15 mouse cellular contexts compared by ENCODE assay signal in the genomic region with DNA sequence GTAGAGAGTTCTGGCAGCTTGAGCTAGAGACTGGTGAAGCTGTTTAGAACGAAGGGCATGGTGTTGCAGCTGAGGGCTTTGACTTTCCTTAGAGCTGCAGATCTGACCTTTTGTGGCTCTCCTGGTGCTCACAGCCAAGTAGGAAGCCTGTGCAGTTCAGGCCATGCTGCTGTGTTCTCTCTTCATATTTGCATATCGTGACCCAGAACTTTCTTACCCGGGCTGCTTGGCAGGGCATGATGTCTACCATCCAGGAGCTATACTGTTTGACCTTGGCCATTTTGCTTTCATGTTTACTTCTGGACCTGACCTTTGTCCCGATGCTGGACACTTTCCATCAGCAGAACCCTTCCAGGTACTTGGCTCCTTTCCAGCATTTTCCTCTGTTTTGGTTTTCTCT. TPM values are rescaled to one million over a fixed set of nuclear protein-coding genes. Genes with fewer than 3 reads are reported as not detected.
DNase-seq lines count a peak whose midpoint lies in the region; ATAC-seq and TF ChIP-seq lines count a peak whose summit lies in the region.
"Had no signal": no experiment of that assay in that cellular context is flagged by ENCODE, and none has a peak within 500 bp of the region (broad histone marks: within the 10 kb centered on the region; RNA-seq: fewer than 3 reads in every experiment).

No protein-coding gene starts in this region.

- H3K4me3 ChIP-seq in hindbrain, embryonic 12.5 days: peak overlapping the region; percentile 51; the same call in 1 of the 2 replicates
- H3K4me3 ChIP-seq in hindbrain, embryonic 10.5 days: no peak overlapping the region
- H3K4me3 ChIP-seq in midbrain, embryonic 12.5 days: no peak overlapping the region
- H3K4me3 ChIP-seq in midbrain, embryonic 10.5 days: no peak overlapping the region
- no peak overlapping the region for H3K4me3 ChIP-seq in kidney, postnatal 0 days (replicated peaks; ENCODE audit: low read depth, low read length)
- peak overlapping the region; percentile 55 for H3K4me3 ChIP-seq in neural tube, embryonic 15.5 days (replicated peaks)
- H3K4me3 ChIP-seq in limb, embryonic 10.5 days: no peak overlapping the region
- H3K4me3 ChIP-seq: embryonic facial prominence, embryonic 13.5 days; intestine, embryonic 15.5 days; limb, embryonic 12.5 days had no signal

- H3K9me3 ChIP-seq in hindbrain, embryonic 12.5 days (replicated peaks): no peaks in the 10 kb centered on the region
- H3K9me3 ChIP-seq in hindbrain, embryonic 10.5 days: no peaks in the 10 kb centered on the region
- H3K9me3 ChIP-seq in midbrain, embryonic 12.5 days: no peaks in the 10 kb centered on the region
- H3K9me3 ChIP-seq in midbrain, embryonic 10.5 days (replicated peaks): no peaks in the 10 kb centered on the region
- no peaks in the 10 kb centered on the region for H3K9me3 ChIP-seq in kidney, postnatal 0 days (replicated peaks; ENCODE audit: low read length)
- no peaks in the 10 kb centered on the region for H3K9me3 ChIP-seq in neural tube, embryonic 15.5 days (replicated peaks)
- no peaks in the 10 kb centered on the region for H3K9me3 ChIP-seq in limb, embryonic 10.5 days (replicated peaks)
- H3K9me3 ChIP-seq: embryonic facial prominence, embryonic 13.5 days; intestine, embryonic 15.5 days; limb, embryonic 12.5 days had no signal

- H3K9ac ChIP-seq in hindbrain, embryonic 12.5 days: no peak overlapping the region
- H3K9ac ChIP-seq in midbrain, embryonic 12.5 days (replicated peaks): no peak overlapping the region
- H3K9ac ChIP-seq in kidney, postnatal 0 days (ENCODE audit: low read depth, low read length): no peak overlapping the region
- peak overlapping the region; percentile 72; the same call in 1 of the 2 replicates for H3K9ac ChIP-seq in neural tube, embryonic 15.5 days (replicated peaks)
- H3K9ac ChIP-seq: embryonic facial prominence, embryonic 13.5 days; intestine, embryonic 15.5 days; limb, embryonic 12.5 days; liver, postnatal 0 days had no signal

- H3K4me1 ChIP-seq in hindbrain, embryonic 12.5 days: peaks cover 20% of the 10 kb centered on the region; the same call in 1 of the 2 replicates
- peaks cover 28% of the 10 kb centered on the region for H3K4me1 ChIP-seq in hindbrain, embryonic 10.5 days (replicated peaks)
- H3K4me1 ChIP-seq in midbrain, embryonic 12.5 days: peaks cover 15% of the 10 kb centered on the region
- peaks cover 31% of the 10 kb centered on the region for H3K4me1 ChIP-seq in midbrain, embryonic 10.5 days
- peaks cover 6% of the 10 kb centered on the region; the same call in 1 of the 2 replicates for H3K4me1 ChIP-seq in kidney, postnatal 0 days (replicated peaks; ENCODE audit: insufficient read depth, low read length)
- H3K4me1 ChIP-seq in neural tube, embryonic 15.5 days: peaks cover 41% of the 10 kb centered on the region
- peaks cover 16% of the 10 kb centered on the region for H3K4me1 ChIP-seq in limb, embryonic 10.5 days

- DNase-seq in hindbrain, embryonic 10.5 days (ENCODE audit: low spot score): no peak
- no peak for DNase-seq in midbrain, embryonic 10.5 days (ENCODE audit: low spot score)
- no peak for DNase-seq in kidney, postnatal 0 days (ENCODE audit: low spot score)
- DNase-seq in frontal cortex, postnatal 25 days (ENCODE audit: low spot score in 2 of 2): no peak
- DNase-seq in limb, embryonic 10.5 days (ENCODE audit: low spot score): no peak
- DNase-seq: adrenal gland, postnatal 10 days; layer of hippocampus, postnatal 36 days; liver, postnatal 0 days; lung, postnatal 36 days had no signal

- no peak overlapping the region for H3K27ac ChIP-seq in hindbrain, embryonic 12.5 days
- H3K27ac ChIP-seq in hindbrain, embryonic 10.5 days: no peak overlapping the region
- H3K27ac ChIP-seq in midbrain, embryonic 12.5 days (replicated peaks): no peak overlapping the region
- H3K27ac ChIP-seq in midbrain, embryonic 10.5 days (replicated peaks): no peak overlapping the region
- H3K27ac ChIP-seq in kidney, postnatal 0 days: peak overlapping the region; percentile 13; the same call in 1 of the 2 replicates
- H3K27ac ChIP-seq in neural tube, embryonic 15.5 days (replicated peaks): no peak overlapping the region
- no peak overlapping the region for H3K27ac ChIP-seq in limb, embryonic 10.5 days
- H3K27ac ChIP-seq: embryonic facial prominence, embryonic 13.5 days; intestine, embryonic 15.5 days; limb, embryonic 12.5 days had no signal

- H3K4me2 ChIP-seq in hindbrain, embryonic 12.5 days (replicated peaks): peak overlapping the region; percentile 82; the same call in 1 of the 2 replicates
- peak overlapping the region; percentile 83 for H3K4me2 ChIP-seq in midbrain, embryonic 12.5 days (replicated peaks)
- H3K4me2 ChIP-seq in kidney, postnatal 0 days (ENCODE audit: low read length): no peak overlapping the region
- H3K4me2 ChIP-seq in neural tube, embryonic 15.5 days: peak overlapping the region; percentile 94
- H3K4me2 ChIP-seq: intestine, embryonic 15.5 days; limb, embryonic 12.5 days had no signal

- TF ChIP-seq CTCF in kidney, postnatal 0 days (IDR thresholded peaks at IDR 0.05; ENCODE audit: low read depth): no peak

- no peak for ATAC-seq in hindbrain, embryonic 12.5 days (ENCODE audit: low FRiP score)
- no peak for ATAC-seq in midbrain, embryonic 12.5 days (ENCODE audit: low FRiP score, low read depth)
- no peak for ATAC-seq in kidney, postnatal 0 days (replicated peaks; ENCODE audit: low FRiP score, low read depth)
- no peak for ATAC-seq in neural tube, embryonic 15.5 days (ENCODE audit: low FRiP score)
- ATAC-seq: intestine, embryonic 15.5 days; liver, postnatal 0 days had no signal

- WGBS in hindbrain, embryonic 12.5 days: 93% methylated on average over 4 of the region's 4 CpGs
- WGBS in hindbrain, embryonic 10.5 days: 89% methylated on average over 4 of the region's 4 CpGs
- 88% methylated on average over 4 of the region's 4 CpGs for WGBS in midbrain, embryonic 12.5 days
- WGBS in midbrain, embryonic 10.5 days: 91% methylated on average over 4 of the region's 4 CpGs
- 75% methylated on average over 4 of the region's 4 CpGs for WGBS in kidney, postnatal 0 days
- WGBS in neural tube, embryonic 15.5 days: 91% methylated on average over 4 of the region's 4 CpGs
- WGBS in limb, embryonic 10.5 days: 89% methylated on average over 4 of the region's 4 CpGs

- no peaks in the 10 kb centered on the region for H3K36me3 ChIP-seq in hindbrain, embryonic 12.5 days
- peaks cover 26% of the 10 kb centered on the region for H3K36me3 ChIP-seq in hindbrain, embryonic 10.5 days
- 0 out of 2 replicates have a peak, but pooled peaks cover 3% of the 10 kb centered on the region for H3K36me3 ChIP-seq in midbrain, embryonic 12.5 days
- H3K36me3 ChIP-seq in midbrain, embryonic 10.5 days: peaks cover 11% of the 10 kb centered on the region
- H3K36me3 ChIP-seq in kidney, postnatal 0 days (ENCODE audit: insufficient read depth, low read length): no peaks in the 10 kb centered on the region
- H3K36me3 ChIP-seq in neural tube, embryonic 15.5 days: no peaks in the 10 kb centered on the region
- peaks cover 6% of the 10 kb centered on the region; the same call in 1 of the 2 replicates for H3K36me3 ChIP-seq in limb, embryonic 10.5 days
- H3K36me3 ChIP-seq: intestine, embryonic 15.5 days had no signal

- H3K27me3 ChIP-seq in hindbrain, embryonic 12.5 days: no peaks in the 10 kb centered on the region
- H3K27me3 ChIP-seq in hindbrain, embryonic 10.5 days (ENCODE audit: insufficient read depth, poor library complexity, severe bottlenecking): no peaks in the 10 kb centered on the region
- no peaks in the 10 kb centered on the region for H3K27me3 ChIP-seq in midbrain, embryonic 12.5 days
- 0 out of 2 replicates have a peak, but pooled peaks cover 10% of the 10 kb centered on the region for H3K27me3 ChIP-seq in midbrain, embryonic 10.5 days (ENCODE audit: low read depth, poor library complexity, severe bottlenecking)
- H3K27me3 ChIP-seq in kidney, postnatal 0 days (ENCODE audit: insufficient read depth, low read length): no peaks in the 10 kb centered on the region
- H3K27me3 ChIP-seq in neural tube, embryonic 15.5 days (replicated peaks): no peaks in the 10 kb centered on the region
- H3K27me3 ChIP-seq in limb, embryonic 10.5 days (ENCODE audit: low read depth, poor library complexity, severe bottlenecking): peaks cover 11% of the 10 kb centered on the region; the same call in 1 of the 2 replicates
- H3K27me3 ChIP-seq: embryonic facial prominence, embryonic 13.5 days; intestine, embryonic 15.5 days had no signal

RNA-seq across cellular contexts. Expression of gene Mcf2l, which starts 44.2 kb away (rescaled TPM):
- 98.3 TPM in 2 replicates for polyA plus RNA-seq in hindbrain, embryonic 12.5 days (2016; fragmentation: Nextera tagmentation; extraction: Ambion mirVana)
- 31.5 and 46.4 TPM in 2 replicates for polyA plus RNA-seq in hindbrain, embryonic 10.5 days (2016; fragmentation: Nextera tagmentation; extraction: Ambion mirVana)
- polyA plus RNA-seq in midbrain, embryonic 12.5 days (2016; fragmentation: Nextera tagmentation; extraction: Ambion mirVana): 97.8 and 104 TPM in 2 replicates
- polyA plus RNA-seq in midbrain, embryonic 10.5 days (2016; fragmentation: Nextera tagmentation; extraction: Ambion mirVana): 26.4 and 42.7 TPM in 2 replicates
- 10.9 and 11.2 TPM in 2 replicates for polyA plus RNA-seq in kidney, postnatal 0 days (2015; fragmentation: Nextera tagmentation; extraction: Ambion mirVana)
- 104 and 120 TPM in 2 replicates for polyA plus RNA-seq in neural tube, embryonic 15.5 days (2015; fragmentation: Nextera tagmentation; extraction: Ambion mirVana)
- polyA plus RNA-seq in limb, embryonic 10.5 days (2016; fragmentation: Nextera tagmentation; extraction: Ambion mirVana): 5.7 and 10.3 TPM in 2 replicates

Comparison
In these comparisons a context has a peak if more than half of its experiments do, and no peak if none do; other contexts are left out.
1. H3K4me3 ChIP-seq: peak in hindbrain, embryonic 12.5 days (single experiment) and neural tube, embryonic 15.5 days (single experiment); none in hindbrain, embryonic 10.5 days (single experiment), midbrain, embryonic 12.5 days (single experiment), midbrain, embryonic 10.5 days (single experiment), kidney, postnatal 0 days (single experiment) and limb, embryonic 10.5 days (single experiment).